Mouse (Mus musculus): ENCODE data around the gene Zic1. TPM values are rescaled to one million over a fixed set of nuclear protein-coding genes. Genes with fewer than 3 reads are reported as not detected.

Zic1 gene
- polyA plus RNA-seq, 1 experiment from 2014 or later, result not detected

DNA sequence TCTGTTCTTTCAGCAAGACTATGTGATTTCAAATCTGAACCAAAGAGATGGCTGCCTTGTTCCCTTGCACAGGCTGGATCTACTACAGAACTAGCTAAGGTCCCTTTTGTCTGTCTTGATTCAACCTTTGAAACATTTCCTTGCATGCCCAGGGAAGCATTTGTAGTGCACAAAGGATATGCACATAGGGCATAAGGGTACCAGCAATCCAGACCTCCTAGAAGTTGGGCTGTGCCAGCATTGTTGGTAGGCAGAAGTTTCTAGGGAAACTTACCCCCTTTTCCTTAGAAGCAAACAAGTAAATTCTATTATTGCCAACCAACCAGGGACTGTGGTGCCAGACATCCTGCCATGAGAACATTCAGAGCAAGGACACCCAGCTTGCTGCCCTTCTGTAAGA lies 5.4 kb upstream of the Zic1 start:
- Histone ChIP-seq H3K9me3 (replicated peaks; ENCODE audit: control insufficient read depth, low read length) (no peaks in the 10 kb centered on the region), H3K4me1 (ENCODE audit: control insufficient read depth, insufficient read depth, low read length) (no peaks in the 10 kb centered on the region), H3K27ac (ENCODE audit: low read length) (no peak overlapping the region), H3K4me3 (replicated peaks; ENCODE audit: low read length) (no peak overlapping the region), H3K4me2 (ENCODE audit: low read depth, low read length) (no peak overlapping the region), H3K36me3 (ENCODE audit: control insufficient read depth, insufficient read depth, low read length) (no peaks in the 10 kb centered on the region), H3K27me3 (ENCODE audit: control insufficient read depth, insufficient read depth, low read length) (peaks cover 86% of the 10 kb centered on the region), H3K9ac (ENCODE audit: low read length) (no peak overlapping the region)
- no peak for ATAC-seq (ENCODE audit: insufficient read depth, low FRiP score)

DNA sequence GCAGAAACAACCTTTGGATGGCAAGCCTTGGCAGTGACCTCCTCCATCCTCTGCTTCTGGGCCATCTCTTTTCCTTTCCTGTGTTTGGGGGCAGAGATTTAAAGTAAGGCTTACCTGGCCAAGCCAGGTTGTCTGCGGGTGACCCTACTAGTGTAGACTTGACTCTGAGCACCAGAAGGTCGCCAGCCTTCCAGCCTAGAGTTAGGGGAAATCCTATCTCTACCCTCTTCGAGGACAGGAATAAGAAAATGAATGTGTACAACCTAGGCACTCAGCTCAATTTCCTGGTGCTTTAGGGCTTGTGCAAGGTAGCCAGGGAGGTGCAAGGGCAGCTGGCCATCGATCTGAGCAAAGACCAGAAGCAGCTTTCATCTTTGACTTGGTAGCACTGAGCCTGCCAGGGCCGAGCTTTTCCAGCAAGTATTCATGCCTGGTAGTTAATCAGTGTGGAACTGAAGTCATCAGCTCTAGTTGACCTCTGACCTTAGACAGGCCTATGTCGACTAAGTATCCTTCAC lies 4.6 kb upstream of the Zic1 start:
- Histone ChIP-seq H3K4me2 (ENCODE audit: low read depth, low read length) (no peak overlapping the region), H3K9me3 (replicated peaks; ENCODE audit: control insufficient read depth, low read length) (no peaks in the 10 kb centered on the region), H3K36me3 (ENCODE audit: control insufficient read depth, insufficient read depth, low read length) (no peaks in the 10 kb centered on the region), H3K4me1 (ENCODE audit: control insufficient read depth, insufficient read depth, low read length) (0 out of 2 replicates have a peak, but pooled peaks cover under 1% of the 10 kb centered on the region), H3K9ac (ENCODE audit: low read length) (no peak overlapping the region), H3K27ac (ENCODE audit: low read length) (no peak overlapping the region), H3K27me3 (ENCODE audit: control insufficient read depth, insufficient read depth, low read length) (peaks cover 85% of the 10 kb centered on the region), H3K4me3 (replicated peaks; ENCODE audit: low read length) (no peak overlapping the region)
- WGBS, result 19% methylated on average over 6 of the region's 6 CpGs
- no peak for ATAC-seq (ENCODE audit: insufficient read depth, low FRiP score)

DNA sequence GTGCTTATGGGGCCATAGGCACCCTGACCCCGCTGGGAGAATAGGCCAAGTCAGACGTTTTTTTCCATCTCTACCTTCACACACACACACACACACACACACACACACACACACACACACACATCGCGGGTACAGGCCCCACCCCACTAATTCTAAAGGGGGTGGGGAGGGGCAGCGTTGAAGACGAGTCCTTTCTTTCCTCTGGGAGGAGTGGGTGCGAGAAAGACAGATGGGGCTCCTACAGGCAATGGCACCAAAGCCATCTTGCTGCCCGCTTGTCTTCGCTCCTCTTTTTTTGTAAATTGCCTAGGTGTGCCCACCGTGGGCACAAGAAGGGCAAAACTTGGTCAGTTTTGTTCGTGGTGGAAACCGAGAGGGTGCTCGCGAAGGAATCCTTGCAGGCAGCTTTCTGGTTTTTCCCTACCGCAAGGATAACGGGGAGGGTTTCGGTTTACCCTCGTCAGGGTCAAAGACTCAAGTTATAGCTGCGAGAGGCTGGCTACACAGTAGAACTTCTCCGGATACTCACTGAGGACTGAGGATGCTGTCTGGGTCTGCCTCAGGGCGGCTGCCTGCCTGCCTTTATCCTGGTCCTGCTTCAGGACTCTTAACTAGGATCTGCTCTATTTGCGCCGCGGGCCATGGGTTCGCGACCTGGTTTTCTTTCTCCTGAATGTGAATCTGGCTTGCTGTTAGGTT lies 3.8 kb upstream of the Zic1 start:
- 3% methylated on average over 26 of the region's 26 CpGs for WGBS
- no peak for ATAC-seq (ENCODE audit: insufficient read depth, low FRiP score)
- H3K9me3 ChIP-seq (replicated peaks; ENCODE audit: control insufficient read depth, low read length), result no peaks in the 10 kb centered on the region
- H3K4me2 ChIP-seq (ENCODE audit: low read depth, low read length), result no peak overlapping the region
- H3K27ac ChIP-seq (ENCODE audit: low read length), result no peak overlapping the region
- no peak overlapping the region for H3K4me3 ChIP-seq (replicated peaks; ENCODE audit: low read length)
- no peaks in the 10 kb centered on the region for H3K36me3 ChIP-seq (ENCODE audit: control insufficient read depth, insufficient read depth, low read length)
- H3K27me3 ChIP-seq (ENCODE audit: control insufficient read depth, insufficient read depth, low read length), result peaks cover 86% of the 10 kb centered on the region
- peaks cover 8% of the 10 kb centered on the region for H3K4me1 ChIP-seq (ENCODE audit: control insufficient read depth, insufficient read depth, low read length)
- H3K9ac ChIP-seq (ENCODE audit: low read length), result no peak overlapping the region

DNA sequence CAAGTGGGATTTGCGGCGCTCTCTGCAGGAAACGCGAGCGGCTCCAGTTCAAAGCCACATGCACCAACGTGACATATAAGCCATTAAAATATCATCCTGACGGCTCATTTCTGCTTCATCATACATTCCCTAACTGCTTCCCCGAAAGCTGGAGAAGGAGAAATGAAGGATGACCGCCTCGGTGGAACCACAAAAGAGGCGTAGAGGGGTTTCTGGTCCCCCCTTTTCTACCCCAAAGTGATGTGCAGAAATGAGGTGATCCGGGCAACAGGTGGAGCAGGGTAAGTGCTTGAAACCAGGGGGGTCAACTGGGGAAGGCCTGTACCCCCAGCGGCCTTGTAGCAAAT lies 3.3 kb upstream of the Zic1 start:
- 4% methylated on average over 13 of the region's 13 CpGs for WGBS
- H3K27ac ChIP-seq (ENCODE audit: low read length), result no peak overlapping the region
- peaks cover 88% of the 10 kb centered on the region for H3K27me3 ChIP-seq (ENCODE audit: control insufficient read depth, insufficient read depth, low read length)
- no peak overlapping the region for H3K4me3 ChIP-seq (replicated peaks; ENCODE audit: low read length)
- H3K36me3 ChIP-seq (ENCODE audit: control insufficient read depth, insufficient read depth, low read length), result no peaks in the 10 kb centered on the region
- H3K4me2 ChIP-seq (ENCODE audit: low read depth, low read length), result no peak overlapping the region
- no peak overlapping the region for H3K9ac ChIP-seq (ENCODE audit: low read length)
- ATAC-seq (ENCODE audit: insufficient read depth, low FRiP score), result no peak
- peaks cover 12% of the 10 kb centered on the region for H3K4me1 ChIP-seq (ENCODE audit: control insufficient read depth, insufficient read depth, low read length)
- H3K9me3 ChIP-seq (replicated peaks; ENCODE audit: control insufficient read depth, low read length), result no peaks in the 10 kb centered on the region

DNA sequence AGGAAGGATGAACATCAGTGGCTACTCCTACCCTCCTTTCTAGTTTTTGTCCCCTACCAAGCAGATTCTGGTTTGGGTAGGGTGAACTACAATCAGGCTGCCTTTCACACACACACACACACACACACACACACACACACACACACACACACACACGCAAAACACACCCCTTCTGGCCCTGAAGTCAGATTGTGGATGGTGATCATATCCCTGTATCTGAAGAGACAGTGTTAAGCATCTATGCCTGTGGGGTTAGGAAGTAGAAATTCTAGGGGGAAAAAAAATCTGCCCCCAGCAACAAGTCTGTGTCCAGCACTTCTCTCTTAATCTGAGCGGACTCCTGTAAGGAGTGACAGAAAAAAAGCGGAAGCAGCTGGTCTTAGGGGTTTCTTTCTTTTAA lies 2.5 kb upstream of the Zic1 start:
- no peak overlapping the region for H3K4me2 ChIP-seq (ENCODE audit: low read depth, low read length)
- H3K4me3 ChIP-seq (replicated peaks; ENCODE audit: low read length), result no peak overlapping the region
- peaks cover 12% of the 10 kb centered on the region for H3K4me1 ChIP-seq (ENCODE audit: control insufficient read depth, insufficient read depth, low read length)
- H3K36me3 ChIP-seq (ENCODE audit: control insufficient read depth, insufficient read depth, low read length), result no peaks in the 10 kb centered on the region
- no peak overlapping the region for H3K9ac ChIP-seq (ENCODE audit: low read length)
- WGBS, result 6% methylated on average over 3 of the region's 3 CpGs
- no peak for ATAC-seq (ENCODE audit: insufficient read depth, low FRiP score)
- H3K27ac ChIP-seq (ENCODE audit: low read length), result no peak overlapping the region
- H3K9me3 ChIP-seq (replicated peaks; ENCODE audit: control insufficient read depth, low read length), result no peaks in the 10 kb centered on the region
- peaks cover 91% of the 10 kb centered on the region for H3K27me3 ChIP-seq (ENCODE audit: control insufficient read depth, insufficient read depth, low read length)

DNA sequence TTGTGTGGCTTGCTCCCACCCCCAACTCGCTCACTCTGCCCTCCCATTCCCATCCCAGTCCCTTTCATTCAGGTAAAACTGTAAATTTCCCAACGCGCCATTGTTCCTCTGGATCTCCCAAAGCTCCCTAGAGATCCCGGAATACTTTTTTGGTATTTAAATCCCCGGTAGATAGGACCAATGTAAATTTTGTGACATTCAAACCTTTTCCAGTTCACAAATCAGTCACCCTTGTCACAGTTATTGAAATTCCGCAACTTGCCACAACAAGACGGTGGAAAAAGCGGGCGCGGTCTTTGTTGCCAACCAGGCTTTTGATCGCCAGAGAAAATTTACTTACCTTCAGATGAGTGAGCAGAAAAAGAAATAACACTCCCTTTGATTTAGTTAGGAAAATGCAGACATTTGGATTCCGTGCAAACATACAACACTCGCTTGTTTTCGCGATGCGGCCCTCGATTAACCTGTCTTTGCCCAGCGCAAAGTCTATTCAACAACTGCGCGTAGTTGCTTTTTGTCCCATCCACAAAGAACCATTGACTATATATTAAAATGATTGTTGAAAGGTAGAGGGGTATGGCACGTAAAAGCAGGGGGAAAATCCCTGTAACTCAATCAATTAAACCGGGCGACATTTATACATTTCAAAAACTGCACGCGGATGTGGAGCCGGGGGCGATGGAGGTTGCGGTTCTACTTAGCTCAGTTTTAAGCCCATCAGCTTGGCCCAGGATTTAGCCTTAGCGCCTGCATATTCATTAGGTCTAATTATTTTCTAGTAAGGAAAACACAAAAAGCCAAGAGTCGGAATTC lies 1.6 kb upstream of the Zic1 start:
- H3K27me3 ChIP-seq (ENCODE audit: control insufficient read depth, insufficient read depth, low read length), result peaks cover 93% of the 10 kb centered on the region
- H3K4me1 ChIP-seq (ENCODE audit: control insufficient read depth, insufficient read depth, low read length), result peaks cover 14% of the 10 kb centered on the region
- 3% methylated on average over 30 of the region's 30 CpGs for WGBS
- ATAC-seq (ENCODE audit: insufficient read depth, low FRiP score), result no peak
- H3K9me3 ChIP-seq (replicated peaks; ENCODE audit: control insufficient read depth, low read length), result no peaks in the 10 kb centered on the region; the same call in 1 of the 2 replicates
- H3K4me3 ChIP-seq (replicated peaks; ENCODE audit: low read length), result no peak overlapping the region
- no peak overlapping the region for H3K4me2 ChIP-seq (ENCODE audit: low read depth, low read length)
- no peak overlapping the region for H3K9ac ChIP-seq (ENCODE audit: low read length)
- H3K27ac ChIP-seq (ENCODE audit: low read length), result no peak overlapping the region
- H3K36me3 ChIP-seq (ENCODE audit: control insufficient read depth, insufficient read depth, low read length), result no peaks in the 10 kb centered on the region

DNA sequence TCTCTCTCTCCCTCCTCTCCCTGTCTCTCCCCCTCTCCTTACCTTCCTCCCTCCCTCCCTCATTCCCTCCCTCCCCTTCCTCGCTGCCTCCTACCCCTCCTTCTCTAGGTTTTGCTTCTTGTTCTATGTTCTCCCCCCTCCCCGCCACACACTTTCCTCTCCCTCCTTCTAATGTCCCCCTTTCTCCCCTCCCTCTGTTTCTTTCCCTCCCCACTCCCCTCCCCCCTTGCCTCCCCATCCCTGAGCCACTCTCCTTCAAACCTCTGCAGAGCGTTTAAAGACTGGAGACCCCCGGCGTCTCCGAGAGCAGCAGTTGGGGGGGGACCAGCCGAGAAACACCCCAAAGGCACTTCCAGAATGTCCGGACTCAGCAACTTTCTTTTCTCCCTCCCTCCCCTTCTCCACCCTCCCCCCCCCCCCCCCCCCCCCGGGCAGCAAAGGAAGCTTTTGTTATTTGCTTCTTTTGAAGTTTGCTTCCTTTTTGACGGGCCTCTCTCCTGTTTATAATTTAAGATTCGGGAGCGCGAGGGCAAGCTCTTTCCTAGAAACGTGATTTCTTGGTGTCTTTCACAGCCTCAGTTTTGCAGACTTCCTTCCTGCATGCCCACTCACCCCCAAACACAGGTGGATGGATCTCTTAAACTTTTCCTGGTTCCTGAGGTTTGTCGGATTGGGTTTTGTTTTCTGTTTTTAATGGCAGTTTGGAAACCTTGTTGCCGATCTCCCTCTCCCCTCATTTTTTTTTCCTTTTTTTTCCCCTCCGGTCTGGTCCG lies 802 bp upstream of the Zic1 start:
- H3K9ac ChIP-seq (ENCODE audit: low read length), result no peak overlapping the region
- H3K9me3 ChIP-seq (replicated peaks; ENCODE audit: control insufficient read depth, low read length), result no peaks in the 10 kb centered on the region; the same call in 1 of the 2 replicates
- no peak for ATAC-seq (ENCODE audit: insufficient read depth, low FRiP score)
- H3K4me3 ChIP-seq (replicated peaks; ENCODE audit: low read length), result no peak overlapping the region
- WGBS, result 2% methylated on average over 17 of the region's 18 CpGs
- H3K4me1 ChIP-seq (ENCODE audit: control insufficient read depth, insufficient read depth, low read length), result peaks cover 14% of the 10 kb centered on the region
- H3K27me3 ChIP-seq (ENCODE audit: control insufficient read depth, insufficient read depth, low read length), result peaks cover 93% of the 10 kb centered on the region
- H3K27ac ChIP-seq (ENCODE audit: low read length), result no peak overlapping the region
- H3K4me2 ChIP-seq (ENCODE audit: low read depth, low read length), result no peak overlapping the region
- H3K36me3 ChIP-seq (ENCODE audit: control insufficient read depth, insufficient read depth, low read length), result no peaks in the 10 kb centered on the region

DNA sequence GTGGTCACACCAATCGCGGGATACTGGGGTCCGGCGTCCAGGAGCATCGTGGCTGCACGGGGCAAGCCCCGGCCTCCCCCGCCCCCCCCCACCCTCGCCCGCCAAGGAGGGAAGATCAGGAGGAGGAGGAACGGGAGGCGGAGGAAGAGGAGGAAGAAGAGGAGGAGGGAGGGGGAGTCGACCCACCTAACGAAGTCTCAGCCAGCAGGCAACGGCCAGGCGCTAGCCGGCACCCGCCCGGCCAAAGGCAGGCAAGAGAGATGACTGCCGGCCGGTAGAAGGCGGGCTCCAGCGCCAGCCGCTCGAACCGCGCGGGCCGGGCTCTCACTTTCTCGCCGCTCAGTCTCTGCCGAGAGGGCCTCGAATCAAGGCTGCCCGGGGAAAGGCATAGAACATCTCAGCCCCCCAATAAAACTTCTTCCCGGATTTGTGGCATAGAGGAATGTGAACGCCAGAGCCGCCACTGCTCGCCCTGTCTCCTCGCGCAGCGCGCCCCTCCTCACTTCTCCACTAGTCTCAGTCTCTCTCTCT lies 574 bp downstream of the Zic1 start:
- ATAC-seq (ENCODE audit: insufficient read depth, low FRiP score), result peak; percentile 37; the same call in 1 of the 2 replicates
- H3K4me1 ChIP-seq (ENCODE audit: control insufficient read depth, insufficient read depth, low read length), result peaks cover 14% of the 10 kb centered on the region
- peak overlapping the region; percentile 43; the same call in 1 of the 2 replicates for H3K4me2 ChIP-seq (ENCODE audit: low read depth, low read length)
- peak overlapping the region; percentile 29 for H3K4me3 ChIP-seq (replicated peaks; ENCODE audit: low read length)
- peaks cover 91% of the 10 kb centered on the region for H3K27me3 ChIP-seq (ENCODE audit: control insufficient read depth, insufficient read depth, low read length)
- H3K9me3 ChIP-seq (replicated peaks; ENCODE audit: control insufficient read depth, low read length), result no peaks in the 10 kb centered on the region; the same call in 1 of the 2 replicates
- no peak overlapping the region for H3K27ac ChIP-seq (ENCODE audit: low read length)
- H3K9ac ChIP-seq (ENCODE audit: low read length), result no peak overlapping the region
- H3K36me3 ChIP-seq (ENCODE audit: control insufficient read depth, insufficient read depth, low read length), result no peaks in the 10 kb centered on the region
- WGBS, result 1% methylated on average over 42 of the region's 42 CpGs
